Mouse (Mus musculus): ENCODE data around the gene Soat2. TPM values are rescaled to one million over a fixed set of nuclear protein-coding genes. Genes with fewer than 3 reads are reported as not detected.

Gene Soat2
- polyA plus RNA-seq, 1 experiment from 2014 or later: not detected

DNA sequence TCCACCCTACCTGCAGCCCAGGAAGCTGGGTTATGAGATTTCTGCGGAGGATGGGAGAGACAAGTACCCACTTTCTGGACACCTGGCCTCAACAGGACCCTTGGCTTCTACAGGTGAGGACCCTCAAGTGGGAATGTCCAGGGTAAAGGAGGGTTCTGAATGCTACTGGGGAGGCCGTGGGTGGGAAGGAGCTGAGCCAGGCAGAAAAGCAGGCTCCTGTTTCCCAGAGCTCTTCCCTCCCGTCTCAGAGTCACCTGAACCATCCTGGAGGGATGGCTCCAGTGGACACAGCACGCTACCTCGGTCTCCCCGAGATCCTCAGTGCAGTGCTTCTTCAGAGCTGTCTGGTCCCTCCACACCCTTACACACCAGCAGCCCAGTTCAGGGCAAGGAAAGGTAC, 38.1 kb upstream of the Soat2 start:
- peaks cover 11% of the 10 kb centered on the region for H3K4me1 ChIP-seq (ENCODE audit: control insufficient read depth, insufficient read depth, low read length)
- H3K9ac ChIP-seq (ENCODE audit: low read length): no peak overlapping the region
- no peak overlapping the region for H3K4me2 ChIP-seq (ENCODE audit: low read length)
- H3K36me3 ChIP-seq (ENCODE audit: control insufficient read depth, insufficient read depth, low read length): peaks cover 21% of the 10 kb centered on the region
- WGBS: 88% methylated on average over 6 of the region's 6 CpGs
- no peak for ATAC-seq
- no peaks in the 10 kb centered on the region for H3K9me3 ChIP-seq (replicated peaks; ENCODE audit: control insufficient read depth, low read length)
- no peak overlapping the region for H3K4me3 ChIP-seq (ENCODE audit: low read depth, low read length)
- no peak for DNase-seq (ENCODE audit: low spot score)
- H3K27ac ChIP-seq (ENCODE audit: low read depth, low read length): no peak overlapping the region
- peaks cover 8% of the 10 kb centered on the region for H3K27me3 ChIP-seq (replicated peaks; ENCODE audit: control insufficient read depth, insufficient read depth, low read length)

DNA sequence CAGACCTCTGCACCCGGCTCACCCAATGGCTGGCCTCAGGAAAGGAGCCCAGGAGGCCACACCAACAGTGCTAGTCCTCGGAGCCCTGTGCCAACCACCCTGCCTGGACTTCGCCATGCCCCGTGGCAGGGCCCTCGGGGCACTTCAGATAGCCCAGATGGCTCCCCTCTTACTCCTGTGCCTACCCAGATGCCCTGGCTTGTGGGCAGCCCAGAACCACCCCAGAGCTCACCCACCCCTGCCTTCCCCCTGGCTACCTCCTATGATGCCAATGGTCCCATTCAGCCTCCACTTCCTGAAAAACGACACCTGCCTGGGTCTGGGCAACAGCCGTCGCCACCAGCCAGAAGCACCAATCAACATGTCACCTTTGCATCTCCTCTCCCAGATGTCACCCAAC, 37.5 kb upstream of the Soat2 start:
- Histone ChIP-seq H3K27ac (ENCODE audit: low read depth, low read length) (no peak overlapping the region), H3K4me1 (ENCODE audit: control insufficient read depth, insufficient read depth, low read length) (peaks cover 7% of the 10 kb centered on the region), H3K9ac (ENCODE audit: low read length) (no peak overlapping the region), H3K4me2 (ENCODE audit: low read length) (no peak overlapping the region), H3K36me3 (ENCODE audit: control insufficient read depth, insufficient read depth, low read length) (peaks cover 28% of the 10 kb centered on the region), H3K9me3 (replicated peaks; ENCODE audit: control insufficient read depth, low read length) (no peaks in the 10 kb centered on the region), H3K4me3 (ENCODE audit: low read depth, low read length) (no peak overlapping the region), H3K27me3 (replicated peaks; ENCODE audit: control insufficient read depth, insufficient read depth, low read length) (peaks cover 1% of the 10 kb centered on the region; the same call in 1 of the 2 replicates)
- no peak for ATAC-seq
- DNase-seq (ENCODE audit: low spot score): no peak
- 87% methylated on average over 8 of the region's 8 CpGs for WGBS

DNA sequence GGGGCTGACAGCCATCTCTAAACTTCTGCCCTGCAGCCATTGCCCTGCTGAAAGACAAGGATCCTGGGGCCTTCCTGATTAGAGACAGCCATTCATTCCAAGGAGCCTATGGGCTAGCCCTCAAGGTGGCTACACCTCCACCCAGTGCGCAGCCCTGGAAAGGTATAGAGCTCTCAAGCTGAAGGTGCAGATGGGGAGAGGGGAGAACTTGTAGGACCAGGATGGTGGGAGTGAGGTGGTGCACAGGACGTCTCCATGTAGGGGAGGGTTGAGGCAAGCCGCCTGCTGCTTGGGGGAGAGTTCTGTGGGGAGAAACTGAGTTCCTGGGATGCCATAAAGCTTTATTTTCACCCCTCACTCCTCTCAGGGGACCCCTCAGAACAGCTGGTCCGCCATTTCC, 36.7 kb upstream of the Soat2 start:
- no peak overlapping the region for H3K9ac ChIP-seq (ENCODE audit: low read length)
- no peaks in the 10 kb centered on the region for H3K9me3 ChIP-seq (replicated peaks; ENCODE audit: control insufficient read depth, low read length)
- peaks cover 36% of the 10 kb centered on the region for H3K36me3 ChIP-seq (ENCODE audit: control insufficient read depth, insufficient read depth, low read length)
- no peak overlapping the region for H3K4me3 ChIP-seq (ENCODE audit: low read depth, low read length)
- DNase-seq (ENCODE audit: low spot score): no peak
- H3K27me3 ChIP-seq (replicated peaks; ENCODE audit: control insufficient read depth, insufficient read depth, low read length): no peaks in the 10 kb centered on the region
- no peak for ATAC-seq
- no peak overlapping the region for H3K4me2 ChIP-seq (ENCODE audit: low read length)
- WGBS: 81% methylated on average over 4 of the region's 4 CpGs
- no peak overlapping the region for H3K27ac ChIP-seq (ENCODE audit: low read depth, low read length)
- H3K4me1 ChIP-seq (ENCODE audit: control insufficient read depth, insufficient read depth, low read length): peaks cover 7% of the 10 kb centered on the region

GRCm38 (mm10) chr15:102114651-102115260, 35.6 kb upstream of the Soat2 start:
- ATAC-seq: no peak
- Histone ChIP-seq H3K9me3 (replicated peaks; ENCODE audit: control insufficient read depth, low read length) (no peaks in the 10 kb centered on the region), H3K9ac (ENCODE audit: low read length) (no peak overlapping the region), H3K4me3 (ENCODE audit: low read depth, low read length) (no peak overlapping the region), H3K4me2 (ENCODE audit: low read length) (no peak overlapping the region), H3K27me3 (replicated peaks; ENCODE audit: control insufficient read depth, insufficient read depth, low read length) (no peaks in the 10 kb centered on the region), H3K27ac (ENCODE audit: low read depth, low read length) (no peak overlapping the region), H3K4me1 (ENCODE audit: control insufficient read depth, insufficient read depth, low read length) (peaks cover 7% of the 10 kb centered on the region), H3K36me3 (ENCODE audit: control insufficient read depth, insufficient read depth, low read length) (peaks cover 47% of the 10 kb centered on the region)
- WGBS: 87% methylated on average over 7 of the region's 7 CpGs
- DNase-seq (ENCODE audit: low spot score): no peak

DNA sequence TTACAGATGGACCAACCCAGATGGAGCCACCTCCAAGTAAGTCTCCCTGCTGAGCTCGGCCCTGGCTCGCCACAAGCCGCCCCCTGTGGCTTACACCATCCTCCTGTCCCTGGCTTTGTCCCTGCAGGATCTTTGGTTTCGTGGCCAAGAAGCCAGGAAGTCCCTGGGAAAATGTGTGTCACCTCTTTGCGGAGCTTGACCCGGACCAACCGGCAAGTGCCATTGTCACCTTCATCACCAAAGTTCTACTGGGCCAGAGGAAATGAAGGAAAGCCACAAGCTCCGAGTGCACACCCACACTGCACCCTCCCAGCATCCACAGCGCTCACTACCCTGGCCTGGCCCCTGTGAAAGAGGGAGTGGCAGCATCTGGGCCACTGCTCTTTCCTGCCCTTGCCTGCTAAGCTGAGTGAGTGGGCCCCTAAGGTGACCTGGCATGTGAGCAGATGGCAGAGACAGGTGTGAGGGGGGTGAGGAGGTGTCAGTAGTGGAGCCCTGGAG, 34.5 kb upstream of the Soat2 start:
- no peak for ATAC-seq
- Histone ChIP-seq H3K4me1 (ENCODE audit: control insufficient read depth, insufficient read depth, low read length) (peaks cover 7% of the 10 kb centered on the region), H3K27ac (ENCODE audit: low read depth, low read length) (peak overlapping the region; percentile 85), H3K9ac (ENCODE audit: low read length) (no peak overlapping the region), H3K27me3 (replicated peaks; ENCODE audit: control insufficient read depth, insufficient read depth, low read length) (no peaks in the 10 kb centered on the region), H3K9me3 (replicated peaks; ENCODE audit: control insufficient read depth, low read length) (no peaks in the 10 kb centered on the region), H3K4me3 (ENCODE audit: low read depth, low read length) (no peak overlapping the region), H3K36me3 (ENCODE audit: control insufficient read depth, insufficient read depth, low read length) (peaks cover 57% of the 10 kb centered on the region), H3K4me2 (ENCODE audit: low read length) (no peak overlapping the region)
- DNase-seq (ENCODE audit: low spot score): no peak
- WGBS: 63% methylated on average over 9 of the region's 9 CpGs

DNA sequence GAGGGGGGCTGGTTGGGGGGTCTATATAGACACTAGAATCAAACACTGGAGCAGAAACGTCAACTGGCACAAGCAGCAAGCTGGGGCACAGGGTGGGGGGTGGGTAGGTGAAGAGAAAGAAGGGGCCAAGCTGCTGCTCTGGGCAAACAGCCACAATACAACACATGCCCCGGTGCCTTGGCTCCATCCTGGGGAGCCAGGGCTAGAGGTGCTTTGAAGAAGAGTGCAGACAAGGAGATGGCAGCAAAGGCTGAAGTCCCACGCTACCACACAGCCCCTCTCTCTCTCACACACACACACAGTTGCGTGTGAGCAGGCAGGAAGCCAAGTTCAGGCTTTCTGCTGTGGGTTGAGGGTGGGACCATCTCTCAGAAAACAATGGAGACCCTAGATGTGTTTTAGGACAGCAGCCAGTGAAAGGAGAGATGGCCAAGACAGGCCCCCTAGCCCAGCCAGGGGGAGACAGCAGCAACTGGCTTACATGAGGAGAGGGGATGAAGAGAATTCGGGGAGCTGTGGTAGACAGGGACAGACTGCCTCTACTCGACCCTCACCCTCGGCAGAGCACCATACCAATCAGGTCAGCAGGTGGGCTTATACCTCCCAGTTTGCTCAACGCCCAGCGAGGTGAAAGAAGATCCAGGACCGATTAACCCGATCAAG, 33.4 kb upstream of the Soat2 start:
- ATAC-seq: peak; percentile 79
- peak; percentile 79 for DNase-seq (ENCODE audit: low spot score)
- peak overlapping the region; percentile 18 for H3K9ac ChIP-seq (ENCODE audit: low read length)
- peaks cover 68% of the 10 kb centered on the region for H3K36me3 ChIP-seq (ENCODE audit: control insufficient read depth, insufficient read depth, low read length)
- 48% methylated on average over 11 of the region's 11 CpGs for WGBS
- peaks cover 7% of the 10 kb centered on the region for H3K4me1 ChIP-seq (ENCODE audit: control insufficient read depth, insufficient read depth, low read length)
- H3K27ac ChIP-seq (ENCODE audit: low read depth, low read length): peak overlapping the region; percentile 85
- no peak overlapping the region for H3K4me3 ChIP-seq (ENCODE audit: low read depth, low read length)
- H3K27me3 ChIP-seq (replicated peaks; ENCODE audit: control insufficient read depth, insufficient read depth, low read length): no peaks in the 10 kb centered on the region
- H3K9me3 ChIP-seq (replicated peaks; ENCODE audit: control insufficient read depth, low read length): no peaks in the 10 kb centered on the region
- H3K4me2 ChIP-seq (ENCODE audit: low read length): no peak overlapping the region

DNA sequence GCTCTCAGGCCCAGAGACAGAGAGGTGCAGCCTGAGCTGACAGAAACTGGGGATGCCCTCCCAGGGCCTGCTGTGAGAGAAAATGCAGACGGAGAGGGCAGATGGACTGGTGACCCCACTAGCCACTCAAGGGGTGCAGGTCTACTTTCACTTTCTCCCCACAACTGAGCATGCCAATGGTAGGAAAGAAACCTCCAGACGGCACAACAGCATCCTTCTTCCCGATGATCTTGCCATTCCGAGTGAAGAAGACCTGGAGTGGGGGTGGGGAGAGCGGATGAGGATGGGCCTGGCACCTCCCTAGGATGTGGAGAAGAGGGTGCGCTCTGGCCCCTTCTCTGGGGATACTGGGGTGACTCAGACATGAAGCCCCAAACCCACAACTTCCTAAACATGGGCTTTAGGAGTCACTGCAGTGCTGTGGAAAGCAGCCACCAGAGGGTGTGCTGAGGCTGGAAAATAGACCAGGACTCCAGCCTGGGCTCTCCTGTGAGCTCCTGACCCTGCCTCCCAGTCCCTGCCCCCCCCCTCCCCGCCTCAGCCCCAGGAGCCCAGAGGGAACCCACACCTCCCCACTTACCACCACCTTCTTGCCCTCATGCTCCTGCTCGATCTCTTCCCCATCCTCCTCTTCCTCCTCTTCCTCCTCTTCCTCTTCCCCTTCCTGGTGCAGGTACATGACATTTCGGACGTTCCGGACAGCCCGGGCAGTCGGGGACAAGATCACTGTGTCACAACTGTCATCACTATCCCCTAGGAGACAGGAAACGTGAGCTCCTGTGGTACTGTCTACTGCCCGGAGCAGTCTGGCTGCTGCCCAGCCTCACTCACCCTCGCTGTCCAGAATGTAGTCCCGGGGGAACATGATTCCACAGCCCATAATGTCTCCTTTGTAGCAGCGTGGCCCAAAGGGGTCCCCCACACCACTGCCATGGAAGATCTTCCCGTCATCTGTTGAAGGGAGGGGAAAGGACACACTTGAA, 32.6 kb upstream of the Soat2 start:
- H3K27me3 ChIP-seq (replicated peaks; ENCODE audit: control insufficient read depth, insufficient read depth, low read length): no peaks in the 10 kb centered on the region
- WGBS: 80% methylated on average over 19 of the region's 19 CpGs
- H3K36me3 ChIP-seq (ENCODE audit: control insufficient read depth, insufficient read depth, low read length): peaks cover 72% of the 10 kb centered on the region
- H3K4me2 ChIP-seq (ENCODE audit: low read length): no peak overlapping the region
- no peaks in the 10 kb centered on the region for H3K9me3 ChIP-seq (replicated peaks; ENCODE audit: control insufficient read depth, low read length)
- peaks cover 7% of the 10 kb centered on the region for H3K4me1 ChIP-seq (ENCODE audit: control insufficient read depth, insufficient read depth, low read length)
- H3K4me3 ChIP-seq (ENCODE audit: low read depth, low read length): no peak overlapping the region
- H3K27ac ChIP-seq (ENCODE audit: low read depth, low read length): peak overlapping the region; percentile 85
- H3K9ac ChIP-seq (ENCODE audit: low read length): no peak overlapping the region; the same call in 1 of the 2 replicates
- DNase-seq (ENCODE audit: low spot score): no peak
- no peak for ATAC-seq

DNA sequence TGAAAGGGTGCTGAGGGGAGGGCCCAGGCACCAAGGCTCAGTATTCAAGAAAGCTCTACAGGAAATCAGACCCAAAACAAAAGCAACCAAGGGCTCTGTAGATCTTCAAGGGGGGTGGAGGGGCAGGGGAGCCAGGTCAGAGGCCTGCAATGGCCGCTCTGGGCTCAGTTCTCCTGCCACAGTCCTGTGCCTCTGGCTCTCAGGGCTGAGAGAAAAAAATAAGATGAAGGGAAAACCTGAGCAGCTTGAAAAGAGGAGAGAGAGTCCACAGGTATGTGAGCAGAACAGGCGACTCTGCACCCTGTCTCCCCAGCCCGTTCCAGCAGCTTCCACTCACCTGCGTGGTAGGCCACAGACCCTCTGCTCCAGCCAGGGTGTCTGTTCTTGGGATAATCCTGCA, 31.7 kb upstream of the Soat2 start:
- H3K36me3 ChIP-seq (ENCODE audit: control insufficient read depth, insufficient read depth, low read length): peaks cover 77% of the 10 kb centered on the region
- H3K4me3 ChIP-seq (ENCODE audit: low read depth, low read length): no peak overlapping the region
- no peak overlapping the region for H3K27ac ChIP-seq (ENCODE audit: low read depth, low read length)
- no peaks in the 10 kb centered on the region for H3K9me3 ChIP-seq (replicated peaks; ENCODE audit: control insufficient read depth, low read length)
- H3K9ac ChIP-seq (ENCODE audit: low read length): no peak overlapping the region
- H3K4me1 ChIP-seq (ENCODE audit: control insufficient read depth, insufficient read depth, low read length): peaks cover 7% of the 10 kb centered on the region
- no peak for DNase-seq (ENCODE audit: low spot score)
- H3K27me3 ChIP-seq (replicated peaks; ENCODE audit: control insufficient read depth, insufficient read depth, low read length): no peaks in the 10 kb centered on the region
- WGBS: 77% methylated on average over 4 of the region's 4 CpGs
- ATAC-seq: no peak
- H3K4me2 ChIP-seq (ENCODE audit: low read length): no peak overlapping the region

Data from forebrain, embryonic 14.5 days (tissue).